Mouse (Mus musculus): ENCODE data around the gene AC170998.1. TPM values are rescaled to one million over a fixed set of nuclear protein-coding genes. Genes with fewer than 3 reads are reported as not detected.

AC170998.1 gene
- polyA plus RNA-seq, 1 experiment from 2014 or later, result 3.4 TPM

Other genes starting within 250 kb of the AC170998.1 start
- gene Fkbp5, start 208.6 kb upstream of the AC170998.1 start, polyA plus RNA-seq (2015; fragmentation: Nextera tagmentation; extraction: Ambion mirVana), result 35.8 and 36.5 TPM in 2 replicates
- not detected in 2 replicates for gene Armc12, start 195.3 kb upstream of the AC170998.1 start, polyA plus RNA-seq (2015; fragmentation: Nextera tagmentation; extraction: Ambion mirVana)
- not detected in 2 replicates for gene Clpsl2, start 176.7 kb upstream of the AC170998.1 start, polyA plus RNA-seq (2015; fragmentation: Nextera tagmentation; extraction: Ambion mirVana)
- gene Clps, start 165.3 kb upstream of the AC170998.1 start, polyA plus RNA-seq (2015; fragmentation: Nextera tagmentation; extraction: Ambion mirVana), result not detected in 2 replicates
- gene Lhfpl5, start 150.4 kb upstream of the AC170998.1 start, polyA plus RNA-seq (2015; fragmentation: Nextera tagmentation; extraction: Ambion mirVana), result 0.59 and 0.64 TPM in 2 replicates
- 87.9 and 93.9 TPM in 2 replicates for gene Srpk1, start 103.4 kb upstream of the AC170998.1 start, polyA plus RNA-seq (2015; fragmentation: Nextera tagmentation; extraction: Ambion mirVana)
- 0.35 and 0.80 TPM in 2 replicates for gene Slc26a8, start 35.9 kb upstream of the AC170998.1 start, polyA plus RNA-seq (2015; fragmentation: Nextera tagmentation; extraction: Ambion mirVana)
- gene Mapk14, start 34.8 kb upstream of the AC170998.1 start, polyA plus RNA-seq (2015; fragmentation: Nextera tagmentation; extraction: Ambion mirVana), result 46.7 and 48.1 TPM in 2 replicates
- gene Mapk13, start 43.2 kb downstream of the AC170998.1 start, polyA plus RNA-seq (2015; fragmentation: Nextera tagmentation; extraction: Ambion mirVana), result 107 and 118 TPM in 2 replicates
- 11.2 and 13.4 TPM in 2 replicates for gene Brpf3, start 75.0 kb downstream of the AC170998.1 start, polyA plus RNA-seq (2015; fragmentation: Nextera tagmentation; extraction: Ambion mirVana)
- gene Pnpla1, start 132.3 kb downstream of the AC170998.1 start, polyA plus RNA-seq (2015; fragmentation: Nextera tagmentation; extraction: Ambion mirVana), result 6.7 and 7.9 TPM in 2 replicates
- gene 4930539E08Rik, start 189.2 kb downstream of the AC170998.1 start, polyA plus RNA-seq (2015; fragmentation: Nextera tagmentation; extraction: Ambion mirVana), result 0.28 and 0.45 TPM in 2 replicates
- 0.21 TPM in 1 of 2 replicates, not detected in the other for gene Pxt1, start 217.8 kb downstream of the AC170998.1 start, polyA plus RNA-seq (2015; fragmentation: Nextera tagmentation; extraction: Ambion mirVana)
- gene Kctd20, start 225.9 kb downstream of the AC170998.1 start, polyA plus RNA-seq (2015; fragmentation: Nextera tagmentation; extraction: Ambion mirVana), result 88.2 and 90.9 TPM in 2 replicates

Data from embryonic facial prominence, embryonic 15.5 days (tissue).